Mouse (Mus musculus) cerebellum, adult 18-20 months (tissue): ENCODE results near the gene Vmn1r180.
"Not testable (repeated sequence)": the region's sequence is repeated elsewhere in the genome, so short reads cannot be mapped to it uniquely, and the experiment has no call there.

ENCODE experiments used
- DNase-seq, 2 experiments: peaks; one replicate each; pipeline ENCODE4 v3.0.0; 2021

Gene Vmn1r180

GRCm38 (mm10) chr7:23950332-23950731, at the start of gene Vmn1r180:
Gene Vmn1r180, plus strand, starts transcription at chr7:23950632.
- DNase-seq = no peak

GRCm38 (mm10) chr7:23926678-23927077, 23.8 kb upstream of the Vmn1r180 start, which contains the start of gene Vmn1r179:
Gene Vmn1r179, plus strand, starts transcription at chr7:23926978.
- no peak for DNase-seq

GRCm38 (mm10) chr7:23968044-23968443, 17.6 kb downstream of the Vmn1r180 start:
- peak; percentile 21 for DNase-seq

GRCm38 (mm10) chr7:23974315-23974714, 23.9 kb downstream of the Vmn1r180 start, which contains the start of gene Vmn1r181:
Gene Vmn1r181, plus strand, starts transcription at chr7:23974615.
- not testable (repeated sequence) for DNase-seq

DNA sequence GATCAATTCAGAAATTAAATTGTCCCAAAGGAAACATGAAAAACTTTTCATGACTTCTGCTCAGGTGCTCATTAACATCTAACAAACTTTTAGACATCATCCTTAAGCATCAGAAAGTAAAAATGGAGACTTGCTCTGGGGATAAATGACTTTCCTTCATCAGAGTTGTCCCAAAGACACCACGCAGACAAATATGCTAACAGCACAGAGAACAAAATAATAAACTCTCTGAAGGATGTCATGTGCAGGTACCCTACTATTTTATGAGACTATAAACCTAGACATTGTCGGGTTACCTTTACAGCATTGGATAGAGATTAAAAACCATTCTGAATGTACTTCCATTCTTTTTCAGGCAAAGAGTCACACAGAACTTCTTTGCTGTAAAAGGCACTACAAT, 51.0 kb downstream of the Vmn1r180 start, which contains the start of gene V1rd19:
V1rd19 (plus strand) TSS at position 301 of the 400 bp plus-strand sequence.
- no peak for DNase-seq
